Mouse (Mus musculus) embryonic fibroblast, embryonic 13.5 days (primary cell): ENCODE data around the gene Myrf. TPM values are rescaled to one million over a fixed set of nuclear protein-coding genes. Genes with fewer than 3 reads are reported as not detected.
A peak's percentile ranks its signal among the peaks of the same experiment; 100 is the strongest.

Experiments used
- H3K27ac ChIP-seq: 2 replicates; pipeline ENCODE4 v1.5.1; 2012; ENCODE audit warnings: low read length, control low read depth, inconsistent platforms; ENCODE audit not compliant: insufficient read depth
- H3K4me1 ChIP-seq: 2 replicates; pipeline ENCODE4 v1.6.1; 2011; ENCODE audit warnings: low read length; ENCODE audit not compliant: control insufficient read depth, insufficient read depth
- H3K4me3 ChIP-seq: 2 replicates; pipeline ENCODE4 v1.5.1; 2011; ENCODE audit warnings: mild to moderate bottlenecking, control low read depth, low read length; ENCODE audit not compliant: insufficient read depth
- CTCF ChIP-seq: IDR thresholded peaks from 2 replicates; pipeline ENCODE4 v1.5.1; 2011; ENCODE audit warnings: mild to moderate bottlenecking, control low read depth, low read length, moderate library complexity, borderline replicate concordance; ENCODE audit not compliant: insufficient read depth
- POLR2A ChIP-seq: IDR thresholded peaks from 2 replicates; pipeline ENCODE4 v1.6.1; 2011; ENCODE audit warnings: low read depth, mild to moderate bottlenecking, control low read depth, low read length, moderate library complexity
- polyA plus RNA-seq: library from polyadenylated mRNA; stranded (reverse); fragments of >200 nt; gene quantifications from 2 replicates; pipeline ENCODE4 v1.2.4, GENCODE M21; 2011; ENCODE audit warnings: low read depth; ENCODE audit not compliant: missing spikeins, insufficient read length

Myrf gene
- polyA plus RNA-seq, 1 experiment: 2.1 TPM

DNA sequence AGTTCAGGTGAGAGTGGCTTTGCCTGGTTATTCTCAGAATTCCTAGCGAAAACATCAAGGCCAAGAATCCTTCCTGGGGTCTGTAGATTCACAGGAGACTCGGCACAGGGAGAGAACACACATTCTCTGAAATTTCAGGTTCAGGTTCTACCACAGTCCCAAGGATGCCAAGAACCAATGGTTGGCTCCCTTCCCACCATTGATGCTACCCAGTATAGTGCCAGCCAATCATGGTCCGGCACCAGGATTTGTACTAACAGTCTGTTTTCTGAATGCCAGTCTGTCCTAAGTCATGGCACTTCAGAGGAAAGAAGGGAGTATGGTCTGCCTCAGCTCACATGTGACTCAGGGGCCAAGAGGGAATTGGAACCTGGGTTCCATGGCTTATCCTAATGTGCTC lies 54.7 kb downstream of the Myrf start:
- Histone ChIP-seq H3K4me3 (no peak overlapping the region), H3K4me1 (peaks cover 11% of the 10 kb centered on the region; the same call in 1 of the 2 replicates), H3K27ac (no peak overlapping the region)
- TF ChIP-seq POLR2A (no peak), CTCF (no peak)

DNA sequence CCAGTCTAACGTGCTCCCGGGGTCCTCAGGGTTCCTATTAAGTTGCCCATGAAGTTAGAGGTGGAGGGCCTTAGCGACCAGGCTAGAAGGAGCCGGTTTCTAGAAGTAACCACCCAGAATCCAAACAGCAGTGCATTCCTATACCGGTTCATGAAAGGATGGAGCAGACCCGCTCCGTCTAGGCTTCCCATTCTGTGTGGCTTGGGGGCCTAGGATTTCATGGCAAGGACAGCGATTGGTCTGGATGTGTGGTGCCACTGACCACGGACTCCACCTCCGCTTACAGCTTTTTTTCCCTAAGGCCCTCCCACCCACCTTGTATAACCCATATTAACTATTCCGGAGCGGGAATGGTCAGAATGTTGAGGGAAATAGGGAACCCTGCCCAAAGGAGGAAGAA lies 56.5 kb downstream of the Myrf start:
- H3K4me3 ChIP-seq: peak overlapping the region; percentile 86
- peaks cover 11% of the 10 kb centered on the region; the same call in 1 of the 2 replicates for H3K4me1 ChIP-seq
- peak overlapping the region; percentile 63 for H3K27ac ChIP-seq
- no peak for TF ChIP-seq CTCF
- peak; percentile 93 for TF ChIP-seq POLR2A

DNA sequence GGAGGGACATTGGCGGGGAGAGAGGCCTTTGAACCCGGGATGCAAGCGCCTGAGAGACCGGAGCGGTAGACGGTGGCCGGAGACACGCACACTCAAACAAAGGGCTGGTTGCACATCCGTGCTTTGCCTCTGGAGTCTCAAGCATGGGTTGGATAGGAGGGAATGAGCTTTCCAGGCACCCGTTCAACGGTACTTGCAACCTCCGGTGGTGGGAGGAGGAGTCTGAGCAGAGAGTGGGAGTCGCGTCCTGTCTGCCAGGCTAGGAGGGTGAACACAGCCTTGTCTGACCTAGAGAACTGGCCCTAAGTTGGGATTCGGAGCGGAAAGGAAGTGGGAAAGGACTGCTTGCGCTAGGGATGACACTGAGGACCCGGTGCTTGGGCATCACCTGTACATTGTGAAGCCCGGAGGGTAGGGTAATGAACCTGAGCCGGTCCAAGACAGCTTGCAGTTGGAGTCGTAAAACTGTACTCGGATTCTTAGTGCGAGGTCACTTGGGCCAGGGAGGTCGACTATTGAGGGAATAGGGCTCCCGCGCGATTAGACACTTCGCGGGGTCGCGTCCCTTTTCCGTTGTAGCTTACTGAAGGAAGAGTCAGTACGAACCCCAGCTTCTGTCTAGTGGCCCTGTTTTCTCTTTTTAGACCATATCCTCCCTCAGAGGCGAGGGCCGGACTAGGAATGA lies 57.1 kb downstream of the Myrf start:
- peak overlapping the region; percentile 86 for H3K4me3 ChIP-seq
- H3K27ac ChIP-seq: peak overlapping the region; percentile 63
- peaks cover 11% of the 10 kb centered on the region; the same call in 1 of the 2 replicates for H3K4me1 ChIP-seq
- TF ChIP-seq POLR2A (peak; percentile 77; the same call in 1 of the 2 replicates), CTCF (no peak)

DNA sequence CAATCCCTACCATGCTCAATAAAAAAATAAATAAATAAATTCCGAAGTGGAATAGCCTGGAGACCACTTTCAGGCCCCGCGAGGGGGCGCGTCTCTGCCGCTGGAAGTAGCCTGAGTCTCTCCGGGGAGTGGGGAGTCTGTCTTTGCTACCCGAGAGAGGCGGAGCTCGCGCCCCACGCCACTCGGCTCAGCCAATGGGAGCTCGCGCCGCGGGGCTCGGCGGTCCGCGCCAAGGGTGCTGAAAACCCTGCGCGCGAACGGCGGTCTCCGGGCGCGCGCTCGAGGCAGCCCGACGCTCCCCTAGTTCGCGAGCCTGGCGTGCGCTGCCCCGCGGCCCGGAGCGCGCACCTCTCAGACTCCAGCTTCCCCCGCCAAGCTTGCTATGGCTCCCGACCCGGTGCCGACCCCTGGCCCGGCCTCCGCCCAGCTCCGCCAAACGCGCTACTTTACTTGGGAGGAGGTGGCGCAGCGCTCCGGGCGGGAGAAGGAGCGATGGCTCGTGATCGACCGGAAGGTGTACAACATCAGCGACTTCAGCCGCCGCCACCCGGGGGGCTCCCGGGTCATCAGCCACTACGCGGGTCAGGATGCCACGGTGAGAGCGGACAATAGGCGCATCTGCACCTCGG lies 57.8 kb downstream of the Myrf start, which contains the start of gene Fads1:
Gene Fads1, plus strand, starts transcription at position 219 of the 629 bp plus-strand sequence.
- Histone ChIP-seq H3K4me1 (peaks cover 11% of the 10 kb centered on the region; the same call in 1 of the 2 replicates), H3K27ac (peak within 1 kb of the TSS; percentile 63), H3K4me3 (peak within 1 kb of the TSS; percentile 86)
- no peak for TF ChIP-seq CTCF
- peak; percentile 43; the same call in 1 of the 2 replicates for TF ChIP-seq POLR2A

DNA sequence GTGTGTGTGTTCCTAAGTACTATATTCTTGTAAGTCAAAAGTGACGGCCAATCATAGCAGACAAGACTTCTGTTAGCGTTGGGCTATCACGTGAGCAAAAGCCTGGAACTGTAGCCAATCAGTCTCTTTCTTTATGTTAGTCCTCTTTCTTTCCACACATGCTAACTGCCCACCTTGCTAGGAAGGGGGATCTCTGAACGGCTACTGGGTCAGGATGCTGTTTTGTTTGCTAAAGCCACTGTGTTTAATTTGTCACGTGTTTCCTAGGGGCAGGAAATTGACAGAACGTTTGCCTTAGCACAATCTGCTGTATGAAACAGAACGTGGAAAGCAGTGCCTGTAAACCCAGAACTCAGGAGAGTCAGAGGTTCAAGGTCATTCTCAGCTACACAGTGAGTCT lies 58.4 kb downstream of the Myrf start:
- H3K27ac ChIP-seq: no peak overlapping the region
- peak overlapping the region; percentile 24 for H3K4me3 ChIP-seq
- peaks cover 11% of the 10 kb centered on the region; the same call in 1 of the 2 replicates for H3K4me1 ChIP-seq
- TF ChIP-seq POLR2A (no peak), CTCF (no peak)

DNA sequence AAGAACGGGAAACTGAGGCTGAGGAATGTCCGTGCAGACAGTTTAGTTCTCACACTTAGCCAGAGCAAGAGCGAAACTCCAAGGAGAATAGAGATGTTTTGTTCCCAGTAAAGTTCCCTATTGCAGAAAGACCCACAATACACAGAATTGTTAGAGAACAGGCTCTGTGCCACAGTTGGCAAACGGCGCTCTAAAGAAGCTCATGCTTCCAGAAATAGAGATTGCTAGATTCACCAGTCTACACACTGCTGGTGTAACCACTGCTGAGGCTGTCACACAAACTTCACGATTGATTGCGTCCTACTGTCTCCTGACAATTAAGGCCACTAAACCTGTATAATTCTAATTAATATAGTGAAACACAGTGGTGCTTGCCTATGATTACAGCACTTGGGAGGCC lies 59.3 kb downstream of the Myrf start:
- TF ChIP-seq POLR2A (no peak), CTCF (no peak)
- H3K4me1 ChIP-seq: peaks cover 11% of the 10 kb centered on the region; the same call in 1 of the 2 replicates

DNA sequence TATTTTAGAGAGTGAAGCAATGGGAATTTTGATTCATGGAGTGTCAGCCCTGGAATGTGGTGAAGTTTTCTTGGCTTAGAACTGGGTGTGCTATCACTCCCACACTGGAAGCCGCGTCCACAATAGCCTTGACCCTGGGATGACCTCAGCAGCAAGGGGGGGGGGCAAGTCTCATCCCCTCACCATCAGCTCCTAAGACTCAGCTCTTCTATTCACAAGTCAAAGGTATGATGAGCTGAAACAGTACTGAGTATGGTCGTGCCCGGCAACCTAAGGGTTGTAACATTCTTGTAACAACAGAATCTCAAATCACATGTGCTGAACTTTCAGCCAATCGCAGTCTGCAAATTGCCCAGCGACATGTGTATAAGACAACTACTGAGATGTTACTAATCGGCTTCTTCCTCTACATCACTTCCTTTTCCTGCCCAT lies 63.6 kb downstream of the Myrf start:
- Histone ChIP-seq H3K27ac (no peak overlapping the region), H3K4me1 (no peaks in the 10 kb centered on the region), H3K4me3 (no peak overlapping the region)
- TF ChIP-seq CTCF: no peak
- TF ChIP-seq POLR2A: no peak

More for the DNA sequence above, 59.3 kb downstream of the Myrf start:
- Histone ChIP-seq H3K4me3 (no peak overlapping the region), H3K27ac (no peak overlapping the region)

DNA sequence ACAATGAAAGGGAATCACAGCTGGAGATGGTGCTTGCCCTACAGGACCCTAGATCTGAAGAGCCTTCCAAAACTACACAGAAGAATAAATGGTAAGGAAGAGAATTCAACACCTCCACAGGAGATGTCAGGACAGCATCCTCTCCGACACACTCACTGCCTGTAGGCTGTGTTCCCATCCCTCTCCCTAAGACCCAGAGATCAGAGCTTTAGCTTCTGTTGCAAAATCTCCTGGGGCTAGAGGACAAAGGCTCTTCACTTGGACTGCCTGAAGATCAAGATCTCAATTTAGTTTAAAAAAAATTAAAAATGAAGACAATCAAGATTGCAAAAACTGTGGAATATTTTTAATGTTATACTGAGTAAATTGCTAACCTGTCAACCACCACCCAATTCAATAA lies 64.1 kb downstream of the Myrf start:
- Histone ChIP-seq H3K27ac (no peak overlapping the region), H3K4me1 (no peaks in the 10 kb centered on the region)

DNA sequence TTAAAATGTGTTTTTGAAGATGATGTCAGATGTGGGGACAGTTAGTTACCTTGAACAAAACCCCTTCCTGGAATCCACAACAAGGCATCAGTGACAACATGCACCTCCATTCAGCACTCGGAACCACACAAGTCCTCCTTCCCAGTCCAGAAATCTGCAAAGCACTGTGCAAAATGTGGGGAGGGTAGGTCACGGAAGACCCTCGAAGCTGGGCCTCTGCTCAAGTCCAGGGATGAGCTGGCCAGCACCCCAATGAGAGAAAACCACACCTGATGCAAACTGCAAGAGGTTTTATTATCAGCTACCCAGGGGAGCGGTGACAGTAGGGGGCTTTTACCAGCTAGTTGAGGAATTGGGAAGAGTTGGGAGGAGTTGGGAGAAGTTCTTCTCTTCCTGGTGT lies 65.6 kb downstream of the Myrf start:
- no peak overlapping the region for H3K27ac ChIP-seq
- H3K4me1 ChIP-seq: no peaks in the 10 kb centered on the region
- H3K4me3 ChIP-seq: no peak overlapping the region
- no peak for TF ChIP-seq POLR2A

More for the DNA sequence above, 64.1 kb downstream of the Myrf start:
- no peak overlapping the region for H3K4me3 ChIP-seq
- TF ChIP-seq POLR2A (no peak), CTCF (no peak)
